Mouse (Mus musculus) thymus, postnatal 4 days (tissue): Measurements from ENCODE around the gene Nudc.

Source experiments
- DNase-seq: peaks from one replicate; pipeline ENCODE4 v3.0.0; 2021

Gene Nudc

DNA sequence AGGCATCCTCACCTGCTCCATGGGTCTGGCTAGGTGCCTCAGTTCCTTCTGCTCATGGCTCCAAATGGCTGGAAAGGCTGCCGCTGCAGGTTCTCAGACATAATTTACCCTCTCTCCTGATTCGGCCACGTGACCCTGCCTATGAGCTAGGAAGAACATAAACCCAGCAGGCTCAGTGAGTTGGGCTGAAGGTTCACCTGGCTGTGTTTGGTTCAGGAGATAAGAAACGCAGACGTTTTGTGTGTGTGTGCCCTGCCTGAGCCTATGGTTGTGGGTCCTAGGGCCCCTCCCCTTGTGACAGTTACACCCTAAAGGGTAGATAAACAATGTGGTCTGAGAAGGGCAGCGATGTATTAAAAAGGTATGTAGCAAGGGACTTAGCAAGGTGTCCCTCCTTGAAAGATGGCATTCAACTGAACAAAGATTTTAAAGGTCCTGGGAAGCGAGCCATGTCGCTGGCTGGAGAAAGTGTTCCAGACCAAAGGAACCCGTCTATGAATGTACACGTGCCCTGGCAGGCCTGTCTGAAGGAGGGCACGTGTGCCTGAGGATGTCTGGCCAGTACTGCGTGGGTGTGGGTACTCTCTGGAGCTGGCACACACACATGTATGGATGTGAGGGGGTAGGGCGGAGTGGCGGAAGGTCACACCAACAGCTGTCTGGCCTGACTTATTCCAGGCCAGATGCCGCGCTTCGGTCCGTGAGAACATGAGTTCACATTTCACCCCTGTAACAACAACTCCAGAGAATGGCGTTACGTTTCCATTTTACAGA lies 57.0 kb downstream of the Nudc start:
- no peak for DNase-seq

GRCm38 (mm10) chr4:133486673-133487357 lies 59.0 kb downstream of the Nudc start:
- no peak for DNase-seq

DNA sequence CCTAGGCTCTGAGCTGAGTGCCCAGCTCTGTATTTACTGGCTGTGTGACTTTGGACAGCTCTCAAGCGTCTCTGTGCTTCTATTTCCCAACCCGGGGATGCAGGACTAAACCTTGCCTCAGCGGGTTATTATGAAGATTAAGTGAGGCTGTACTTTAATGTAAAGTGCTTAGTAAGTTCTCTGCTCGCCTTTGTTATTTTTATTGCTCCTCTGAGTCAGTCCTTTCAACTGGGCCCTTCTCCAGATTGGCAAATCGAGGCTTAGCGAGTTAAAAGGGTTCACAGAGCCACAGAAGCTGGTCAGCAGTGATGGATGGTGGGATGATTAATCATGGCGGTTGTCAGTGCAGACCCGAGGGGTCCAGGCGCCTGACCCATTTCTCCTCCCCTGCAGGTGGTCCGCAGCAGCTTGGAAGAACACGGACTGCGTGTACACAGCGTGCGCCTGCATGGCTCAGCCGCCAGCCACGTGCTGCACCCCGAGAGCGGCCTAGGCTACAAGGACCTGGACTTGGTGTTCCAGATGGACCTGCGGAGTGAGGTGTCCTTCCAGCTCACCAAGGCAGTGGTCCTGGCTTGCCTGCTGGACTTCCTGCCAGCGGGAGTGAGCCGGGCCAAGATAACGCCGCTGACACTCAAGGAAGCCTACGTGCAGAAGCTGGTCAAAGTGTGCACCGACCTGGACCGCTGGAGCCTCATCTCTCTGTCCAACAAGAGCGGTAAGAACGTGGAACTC lies 59.9 kb downstream of the Nudc start:
- no peak for DNase-seq

- DNase-seq, result no peak
These were observed 61.4 kb downstream of the Nudc start for GRCm38 (mm10) chr4:133484266-133485025.
